Mouse (Mus musculus): Measurements from ENCODE around the gene Pus7l.

DNA sequence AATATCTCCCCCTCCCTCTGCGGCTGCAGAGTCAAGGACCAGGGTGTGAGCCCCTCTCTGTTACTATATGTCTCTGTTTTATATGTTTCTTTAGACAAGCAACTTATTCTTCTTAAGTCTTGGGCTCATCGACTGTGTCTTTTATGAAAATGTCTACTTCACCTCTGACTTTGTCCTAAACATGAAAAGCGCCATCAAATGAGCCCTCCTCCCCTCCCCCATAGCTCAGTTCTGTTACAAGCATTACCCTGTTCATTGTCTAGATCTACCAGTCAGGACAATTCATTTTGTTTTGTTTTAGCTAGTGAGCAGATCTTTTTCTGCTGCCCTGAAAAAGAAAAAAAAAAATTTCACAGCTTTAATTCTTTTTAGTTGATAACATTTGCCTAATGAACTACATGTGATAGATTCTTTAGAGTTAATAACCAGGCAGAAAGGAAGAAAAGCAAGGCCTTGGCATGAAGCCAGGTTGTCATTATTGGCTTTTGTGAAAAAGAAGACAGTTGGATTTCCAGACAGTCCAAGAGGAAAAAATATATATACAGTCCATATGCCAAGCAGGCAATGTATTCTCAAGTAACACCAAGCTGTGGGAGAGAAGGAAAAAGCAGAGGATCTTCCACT is 63.7 kb downstream of the Pus7l start:
- TF ChIP-seq ZNF384 (IDR thresholded peaks at IDR 0.05; ENCODE audit: low read depth, low read length) (peak; percentile 82), JUND (IDR thresholded peaks at IDR 0.05; ENCODE audit: low read depth, low read length) (0 out of 2 replicates have a peak, but pooled peaks have one; percentile 33), MAX (IDR thresholded peaks at IDR 0.05; ENCODE audit: low read length) (no peak; the same call in 1 of the 2 replicates), CHD1 (IDR thresholded peaks at IDR 0.05; ENCODE audit: low read depth, low read length) (peak; percentile 54; the same call in 1 of the 2 replicates), RCOR1 (IDR thresholded peaks at IDR 0.05; ENCODE audit: low read depth, low read length) (peak; percentile 37; the same call in 1 of the 2 replicates), CTCF (IDR thresholded peaks at IDR 0.05 in 2 of 3, conservative IDR thresholded peaks at IDR 0.05 in 1 of 3; ENCODE audit: control insufficient read depth in 1 of 3, insufficient read depth in 1 of 3, low read depth in 2 of 3, low read length in 3 of 3, poor library complexity in 1 of 3, severe bottlenecking in 1 of 3) (no peak), SIN3A (IDR thresholded peaks at IDR 0.05; ENCODE audit: low read length) (peak; percentile 60), ETS1 (IDR thresholded peaks at IDR 0.05; ENCODE audit: low read depth, low read length) (peak; percentile 42; the same call in 1 of the 2 replicates), MAFK (IDR thresholded peaks at IDR 0.05; ENCODE audit: borderline replicate concordance, low read depth, low read length) (no peak; the same call in 1 of the 2 replicates), POLR2A (IDR thresholded peaks at IDR 0.05; ENCODE audit: control insufficient read depth in 1 of 2, insufficient read depth in 1 of 2, low read depth in 1 of 2, low read length in 2 of 2, poor library complexity in 1 of 2) (no peak)

Data from MEL (cell line).